Mouse (Mus musculus) erythroblast, embryonic 14.5 days (primary cell): Measurements from ENCODE around the gene Clvs2. TPM values are rescaled to one million over a fixed set of nuclear protein-coding genes. Genes with fewer than 3 reads are reported as not detected.

Source experiments
- H3K27me3 ChIP-seq: 2 replicates; pipeline ENCODE4 v1.6.1; 2012; ENCODE audit warnings: inconsistent platforms; ENCODE audit not compliant: control insufficient read depth
- H3K36me3 ChIP-seq: 2 replicates; pipeline ENCODE4 v1.6.1; 2012; ENCODE audit warnings: mild to moderate bottlenecking, inconsistent platforms; ENCODE audit not compliant: control insufficient read depth
- H3K4me1 ChIP-seq: 2 replicates; pipeline ENCODE4 v1.6.1; 2012; ENCODE audit warnings: inconsistent platforms; ENCODE audit not compliant: control insufficient read depth
- H3K4me3 ChIP-seq: replicated peaks from 2 replicates; pipeline ENCODE3; 2012; ENCODE audit warnings: moderate library complexity, mild to moderate bottlenecking, inconsistent platforms
- H3K9me3 ChIP-seq: 2 replicates; pipeline ENCODE4 v1.6.1; 2012; ENCODE audit warnings: low read length, inconsistent platforms, mixed read lengths; ENCODE audit not compliant: control insufficient read depth
- GATA1 ChIP-seq: IDR thresholded peaks from 2 replicates; pipeline ENCODE4 v1.6.1; 2012; ENCODE audit warnings: low read length, inconsistent platforms, mixed read lengths
- TAL1 ChIP-seq: IDR thresholded peaks from 3 replicates; pipeline ENCODE4 v1.6.1; 2012; ENCODE audit warnings: low read length, inconsistent platforms, mixed read lengths
- polyA plus RNA-seq: library from polyadenylated mRNA; stranded (reverse); fragments of >175 nt; gene quantifications from 2 replicates; pipeline ENCODE4 v1.2.3, GENCODE M21; 2012

The Clvs2 gene
- polyA plus RNA-seq = 0.01 TPM in 1 of 2 replicates, not detected in the other

- Histone ChIP-seq H3K4me1 (no peaks in the 10 kb centered on the region), H3K4me3 (no peak within 1 kb of the TSS), H3K9me3 (no peaks in the 10 kb centered on the region; the same call in 1 of the 2 replicates), H3K36me3 (no peaks in the 10 kb centered on the region), H3K27me3 (peaks cover 15% of the 10 kb centered on the region)
- no peak for TF ChIP-seq GATA1
- no peak for TF ChIP-seq TAL1
Measured at GRCm38 (mm10) chr10:33624131-33624879, at the start of gene Clvs2. Gene Clvs2, minus strand, starts transcription at chr10:33624769.

DNA sequence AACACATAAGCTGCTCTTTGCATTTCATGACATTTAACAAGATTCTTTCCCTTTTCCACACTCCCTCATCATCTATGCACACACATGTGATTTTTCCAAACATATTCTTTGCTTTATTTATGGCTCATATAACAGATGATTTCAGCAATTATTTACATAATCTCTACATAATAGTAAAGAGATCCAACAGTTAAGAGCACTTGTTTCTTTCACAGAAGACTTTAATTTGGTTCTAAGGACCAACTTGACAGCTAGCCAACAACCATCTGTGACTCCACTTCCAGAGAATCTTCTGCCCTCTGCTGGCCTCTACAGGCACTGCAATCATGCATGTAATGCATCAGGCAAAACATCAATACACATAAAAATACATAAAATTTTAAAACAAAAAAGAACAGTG, 28.6 kb upstream of the Clvs2 start:
- Histone ChIP-seq H3K4me3 (no peak overlapping the region), H3K9me3 (no peaks in the 10 kb centered on the region), H3K27me3 (no peaks in the 10 kb centered on the region), H3K36me3 (no peaks in the 10 kb centered on the region), H3K4me1 (no peaks in the 10 kb centered on the region)
- TF ChIP-seq GATA1 = no peak
- no peak for TF ChIP-seq TAL1

- no peaks in the 10 kb centered on the region for H3K4me1 ChIP-seq
- no peaks in the 10 kb centered on the region; the same call in 1 of the 2 replicates for H3K9me3 ChIP-seq
- TF ChIP-seq GATA1 = no peak
- TF ChIP-seq TAL1 = no peak
- no peaks in the 10 kb centered on the region for H3K36me3 ChIP-seq
- H3K4me3 ChIP-seq = no peak overlapping the region
- H3K27me3 ChIP-seq = peaks cover 15% of the 10 kb centered on the region
Measured at GRCm38 (mm10) chr10:33623577-33623991, 985 bp downstream of the Clvs2 start.

DNA sequence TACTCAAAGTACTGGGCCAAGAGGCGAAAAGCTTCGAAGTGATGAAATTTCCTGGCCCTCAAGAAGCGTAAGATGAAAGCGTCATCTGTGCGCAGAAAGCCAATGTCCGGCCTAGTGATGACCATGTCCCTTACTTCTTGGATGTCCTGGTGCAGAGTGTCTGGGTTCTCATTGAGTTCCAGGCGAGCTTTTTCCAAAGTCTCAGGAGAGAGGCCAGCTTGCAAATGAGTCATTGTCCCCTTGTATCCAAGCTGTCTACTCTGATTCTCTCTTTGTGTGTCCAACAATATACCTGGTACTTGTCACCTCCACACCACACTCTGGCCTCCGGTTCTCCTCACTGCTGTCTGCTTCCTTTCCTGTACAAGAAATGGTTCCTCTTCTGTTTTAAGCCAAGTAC, 1.9 kb downstream of the Clvs2 start:
- H3K4me1 ChIP-seq = no peaks in the 10 kb centered on the region
- peaks cover 15% of the 10 kb centered on the region for H3K27me3 ChIP-seq
- no peaks in the 10 kb centered on the region for H3K36me3 ChIP-seq
- TF ChIP-seq GATA1 = no peak
- TF ChIP-seq TAL1 = no peak
- H3K4me3 ChIP-seq = no peak overlapping the region
- no peaks in the 10 kb centered on the region; the same call in 1 of the 2 replicates for H3K9me3 ChIP-seq

DNA sequence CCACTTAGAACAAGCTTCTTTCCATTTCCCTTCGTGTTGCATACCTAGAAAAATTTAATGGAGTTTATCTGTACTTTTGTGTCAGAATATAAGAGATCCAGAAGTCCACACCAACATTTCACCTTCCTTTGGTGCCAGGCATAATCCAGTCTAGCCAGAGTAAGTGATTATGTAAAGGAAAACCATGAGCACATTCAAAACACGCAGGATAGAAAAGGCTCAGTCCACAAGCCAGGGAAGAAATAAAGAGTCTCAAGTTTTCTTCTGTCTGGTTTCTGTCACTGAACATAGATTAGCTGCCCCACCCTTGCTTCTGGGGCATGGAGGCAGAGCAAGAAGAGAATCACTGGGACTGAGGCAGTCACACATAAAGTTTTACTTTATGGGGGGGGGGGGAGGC, 8.4 kb downstream of the Clvs2 start:
- no peak overlapping the region for H3K4me3 ChIP-seq
- H3K36me3 ChIP-seq = no peaks in the 10 kb centered on the region
- H3K9me3 ChIP-seq = no peaks in the 10 kb centered on the region
- H3K27me3 ChIP-seq = no peaks in the 10 kb centered on the region
- TF ChIP-seq GATA1 (no peak), TAL1 (no peak)
- no peaks in the 10 kb centered on the region for H3K4me1 ChIP-seq

DNA sequence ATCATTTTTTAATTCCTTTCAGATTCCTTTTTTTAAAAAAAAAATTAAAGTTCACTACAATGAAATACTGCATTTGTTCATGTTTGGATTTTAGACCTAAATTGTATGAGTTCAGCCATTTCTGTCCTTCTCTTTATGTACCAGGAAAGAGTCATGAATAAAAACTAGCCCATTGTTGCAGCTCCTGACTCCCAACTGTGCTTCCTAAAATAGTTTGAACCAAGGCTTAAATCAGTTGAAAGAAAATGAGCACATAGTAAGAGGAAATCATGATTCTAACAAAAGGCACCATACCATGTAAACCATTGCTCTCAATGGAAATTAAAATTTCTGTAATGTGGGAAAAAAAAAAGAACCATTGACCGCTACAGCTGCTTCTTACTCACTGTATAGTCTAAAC, 11.4 kb downstream of the Clvs2 start:
- TF ChIP-seq TAL1 = no peak
- TF ChIP-seq GATA1 = no peak
- no peaks in the 10 kb centered on the region for H3K36me3 ChIP-seq

DNA sequence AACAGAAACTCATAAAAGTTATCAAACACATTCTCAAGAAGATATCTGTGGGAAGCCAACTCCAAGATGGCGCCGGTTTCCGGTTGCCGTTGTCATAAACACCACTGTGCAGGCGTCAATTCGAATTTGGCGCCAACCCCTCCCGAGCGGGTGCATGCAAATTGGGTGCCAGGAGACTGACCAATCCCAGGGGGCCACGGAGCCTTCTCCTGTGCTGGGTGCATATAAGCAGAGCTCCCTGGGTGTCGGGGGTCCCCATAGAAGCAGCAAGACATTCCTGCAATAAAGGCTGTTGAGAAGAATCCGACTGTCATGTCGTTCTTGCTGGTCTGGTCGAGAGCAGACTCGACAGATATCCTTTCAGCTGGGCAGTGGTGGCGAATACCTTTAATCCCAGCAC, 31.8 kb downstream of the Clvs2 start:
- Histone ChIP-seq H3K27me3 (no peaks in the 10 kb centered on the region), H3K4me3 (no peak overlapping the region), H3K4me1 (no peaks in the 10 kb centered on the region), H3K36me3 (no peaks in the 10 kb centered on the region), H3K9me3 (peaks cover 2% of the 10 kb centered on the region; the same call in 1 of the 2 replicates)
- TF ChIP-seq GATA1 = no peak

More for the DNA sequence above, 11.4 kb downstream of the Clvs2 start:
- H3K9me3 ChIP-seq = no peaks in the 10 kb centered on the region
- H3K27me3 ChIP-seq = no peaks in the 10 kb centered on the region
- no peaks in the 10 kb centered on the region for H3K4me1 ChIP-seq
- no peak overlapping the region for H3K4me3 ChIP-seq

DNA sequence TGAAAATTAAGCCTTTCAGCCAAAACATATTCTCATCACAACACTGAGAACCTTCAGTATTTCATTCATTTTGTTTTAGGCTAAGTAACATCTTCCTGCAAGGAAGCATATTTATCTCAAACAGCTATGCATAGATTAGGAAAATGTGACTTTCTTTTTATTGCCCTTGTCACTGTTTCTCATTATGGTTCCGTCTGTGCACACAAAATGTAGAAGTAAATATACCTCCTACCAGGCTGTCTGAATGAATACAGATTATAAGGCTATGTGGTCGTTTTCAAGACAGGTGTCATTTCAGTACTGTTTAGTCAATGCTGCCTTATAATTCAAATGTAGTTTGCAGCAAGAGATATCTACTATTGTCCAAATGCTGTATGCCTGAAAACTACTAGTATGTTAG, 35.8 kb downstream of the Clvs2 start:
- TF ChIP-seq GATA1 = no peak
- TF ChIP-seq TAL1 = no peak
- Histone ChIP-seq H3K27me3 (no peaks in the 10 kb centered on the region), H3K4me3 (no peak overlapping the region), H3K36me3 (no peaks in the 10 kb centered on the region), H3K4me1 (no peaks in the 10 kb centered on the region), H3K9me3 (peaks cover 2% of the 10 kb centered on the region; the same call in 1 of the 2 replicates)

- no peak overlapping the region for H3K4me3 ChIP-seq
- TF ChIP-seq TAL1 (no peak), GATA1 (no peak)
- no peaks in the 10 kb centered on the region for H3K9me3 ChIP-seq
- no peaks in the 10 kb centered on the region for H3K36me3 ChIP-seq
- H3K4me1 ChIP-seq = no peaks in the 10 kb centered on the region
- H3K27me3 ChIP-seq = no peaks in the 10 kb centered on the region
Measured at GRCm38 (mm10) chr10:33587118-33587517, 37.5 kb downstream of the Clvs2 start.

- no peaks in the 10 kb centered on the region for H3K27me3 ChIP-seq
- H3K4me1 ChIP-seq = no peaks in the 10 kb centered on the region
Measured at GRCm38 (mm10) chr10:33558081-33558480, 66.5 kb downstream of the Clvs2 start.

More at GRCm38 (mm10) chr10:33558081-33558480, 66.5 kb downstream of the Clvs2 start:
- no peaks in the 10 kb centered on the region for H3K36me3 ChIP-seq
- H3K9me3 ChIP-seq = no peaks in the 10 kb centered on the region
- H3K4me3 ChIP-seq = no peak overlapping the region
- TF ChIP-seq TAL1 = no peak
- TF ChIP-seq GATA1 = no peak
